Mouse (Mus musculus): ENCODE results near the gene Cdkal1.

DNA sequence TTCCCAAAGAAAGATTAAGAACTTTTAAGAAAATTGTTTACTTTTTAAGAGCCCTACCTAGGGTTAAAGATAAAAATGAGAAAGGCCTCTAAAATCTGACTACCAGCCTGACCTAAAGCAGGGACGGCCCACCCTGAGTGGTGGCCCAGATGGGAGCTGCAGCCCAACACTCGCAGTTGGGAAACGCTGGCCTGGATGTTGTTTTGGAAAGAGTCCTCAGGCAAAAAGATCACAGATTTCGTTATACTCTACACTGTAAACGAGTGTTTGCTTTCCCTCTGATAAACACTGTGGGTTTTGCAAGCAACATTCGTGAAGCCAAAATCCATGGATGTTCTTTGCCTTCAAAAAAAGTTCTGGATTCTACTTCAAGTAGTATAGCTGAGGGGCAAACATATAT lies 202.7 kb downstream of the Cdkal1 start:
- TF ChIP-seq CTCF (IDR thresholded peaks at IDR 0.05; ENCODE audit: low read depth, low read length) (no peak), POLR2A (IDR thresholded peaks at IDR 0.05; ENCODE audit: borderline replicate concordance, low read depth, low read length) (no peak)

Measured in bone marrow macrophage, adult 2 months (primary cell).